ENCODE assay signal across 12 mouse cellular contexts in the genomic region with DNA sequence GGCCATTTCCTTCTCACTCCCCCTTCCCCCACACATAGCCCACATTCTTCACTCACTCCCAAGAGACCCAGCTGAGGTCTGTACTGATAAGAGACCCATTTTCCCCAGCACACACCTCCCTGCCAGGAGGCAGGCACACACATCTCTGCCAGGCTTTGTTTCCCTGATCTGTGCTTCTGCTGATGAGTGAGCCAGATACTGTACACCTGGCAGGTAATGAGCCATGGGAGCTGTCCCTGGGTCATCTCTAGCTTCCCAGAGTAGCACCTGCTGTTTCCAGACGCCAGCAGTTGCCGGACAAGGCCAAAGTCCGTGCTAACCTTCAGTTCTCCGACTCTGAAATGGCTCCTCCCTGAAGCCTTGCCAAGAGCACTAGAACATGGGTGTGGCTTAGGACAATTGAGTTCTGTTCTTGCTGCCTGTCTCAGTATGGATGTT. TPM values are rescaled to one million over a fixed set of nuclear protein-coding genes. Genes with fewer than 3 reads are reported as not detected.
A peak's percentile ranks its signal among the peaks of the same experiment; 100 is the strongest.
DNase-seq lines count a peak whose midpoint lies in the region; ATAC-seq and TF ChIP-seq lines count a peak whose summit lies in the region.
"Had no signal": no experiment of that assay in that cellular context is flagged by ENCODE, and none has a peak within 500 bp of the region (broad histone marks: within the 10 kb centered on the region; RNA-seq: fewer than 3 reads in every experiment).

No protein-coding gene starts in this region.

- no peaks in the 10 kb centered on the region for H3K27me3 ChIP-seq in liver, adult 2 months (ENCODE audit: control insufficient read depth, insufficient read depth, low read length)
- H3K27me3 ChIP-seq in heart, embryonic 15.5 days = no peaks in the 10 kb centered on the region
- no peaks in the 10 kb centered on the region for H3K27me3 ChIP-seq in stomach, postnatal 0 days (ENCODE audit: control insufficient read depth, insufficient read depth, low read length)
- H3K27me3 ChIP-seq in forebrain, embryonic 10.5 days (ENCODE audit: poor library complexity, severe bottlenecking) = no peaks in the 10 kb centered on the region
- no peaks in the 10 kb centered on the region for H3K27me3 ChIP-seq in hindbrain, postnatal 0 days (ENCODE audit: insufficient read depth, low read length)
- H3K27me3 ChIP-seq: embryonic facial prominence, embryonic 12.5 days; limb, embryonic 15.5 days had no signal

- H3K9ac ChIP-seq in liver, adult 2 months (ENCODE audit: low read depth, low read length) = no peak overlapping the region
- H3K9ac ChIP-seq in heart, embryonic 15.5 days = 0 out of 2 replicates have a peak overlapping the region, but pooled peaks have one; percentile 41
- H3K9ac ChIP-seq in stomach, postnatal 0 days (ENCODE audit: low read length) = no peak overlapping the region
- H3K9ac ChIP-seq in hindbrain, postnatal 0 days (replicated peaks; ENCODE audit: low read length) = no peak overlapping the region
- H3K9ac ChIP-seq: embryonic facial prominence, embryonic 12.5 days; limb, embryonic 15.5 days had no signal

- no peak for TF ChIP-seq CTCF in liver, adult 2 months (IDR thresholded peaks at IDR 0.05; ENCODE audit: low read depth, low read length)
- no peak for TF ChIP-seq CTCF in stomach, postnatal 0 days (IDR thresholded peaks at IDR 0.05; ENCODE audit: low read depth)
- no peak for TF ChIP-seq CTCF in hindbrain, postnatal 0 days (IDR thresholded peaks at IDR 0.05; ENCODE audit: low read depth)

- no peaks in the 10 kb centered on the region for H3K79me2 ChIP-seq in liver, adult 2 months (ENCODE audit: control insufficient read depth, insufficient read depth, low read length)

- no peak overlapping the region for H3K27ac ChIP-seq in liver, adult 2 months (replicated peaks; ENCODE audit: insufficient read depth, low read depth, low read length)
- peak overlapping the region; percentile 98 for H3K27ac ChIP-seq in heart, embryonic 15.5 days
- H3K27ac ChIP-seq in stomach, postnatal 0 days (replicated peaks) = peak overlapping the region; percentile 75
- H3K27ac ChIP-seq in forebrain, embryonic 10.5 days = no peak overlapping the region
- no peak overlapping the region for H3K27ac ChIP-seq in hindbrain, postnatal 0 days
- H3K27ac ChIP-seq: embryonic facial prominence, embryonic 12.5 days; limb, embryonic 15.5 days had no signal

- H3K36me3 ChIP-seq in liver, adult 2 months (ENCODE audit: control insufficient read depth, insufficient read depth, low read length) = peaks cover 34% of the 10 kb centered on the region
- peaks cover 50% of the 10 kb centered on the region for H3K36me3 ChIP-seq in heart, embryonic 15.5 days
- H3K36me3 ChIP-seq in stomach, postnatal 0 days (ENCODE audit: control insufficient read depth, insufficient read depth, low read length) = no peaks in the 10 kb centered on the region; the same call in 1 of the 2 replicates
- H3K36me3 ChIP-seq in forebrain, embryonic 10.5 days (replicated peaks) = no peaks in the 10 kb centered on the region
- no peaks in the 10 kb centered on the region for H3K36me3 ChIP-seq in hindbrain, postnatal 0 days (ENCODE audit: insufficient read depth, low read length)
- H3K36me3 ChIP-seq: embryonic facial prominence, embryonic 12.5 days; limb, embryonic 15.5 days had no signal

- DNase-seq in liver, adult 2 months (ENCODE audit: extremely low read depth, low read depth, low spot score) = peak; percentile 77
- no peak for DNase-seq in liver
- DNase-seq in kidney, postnatal 14 days = peak; percentile 32
- DNase-seq in stomach, postnatal 0 days (ENCODE audit: low spot score) = peak; percentile 77
- DNase-seq in forebrain, embryonic 10.5 days (ENCODE audit: extremely low spot score, low spot score) = no peak
- no peak for DNase-seq in hindbrain, postnatal 0 days (ENCODE audit: low spot score)
- no peak for DNase-seq in right cerebral cortex, adult 18-20 months
- DNase-seq: spleen, adult 18-20 months had no signal

- no peaks in the 10 kb centered on the region; the same call in 1 of the 2 replicates for H3K4me1 ChIP-seq in liver, adult 2 months (ENCODE audit: control insufficient read depth, insufficient read depth, low read length)
- peaks cover 15% of the 10 kb centered on the region for H3K4me1 ChIP-seq in heart, embryonic 15.5 days (replicated peaks)
- H3K4me1 ChIP-seq in stomach, postnatal 0 days (replicated peaks; ENCODE audit: control insufficient read depth, insufficient read depth) = 0 out of 2 replicates have a peak, but pooled peaks cover 2% of the 10 kb centered on the region
- H3K4me1 ChIP-seq in forebrain, embryonic 10.5 days = peaks cover 4% of the 10 kb centered on the region; the same call in 1 of the 2 replicates
- H3K4me1 ChIP-seq in hindbrain, postnatal 0 days (ENCODE audit: insufficient read depth, low read length) = no peaks in the 10 kb centered on the region
- H3K4me1 ChIP-seq: limb, embryonic 15.5 days had no signal

- no peak for TF ChIP-seq EP300 in stomach, postnatal 0 days (optimal IDR thresholded peaks at IDR 0.05)

- peak overlapping the region; percentile 57 for H3K4me2 ChIP-seq in heart, embryonic 15.5 days
- no peak overlapping the region for H3K4me2 ChIP-seq in stomach, postnatal 0 days (replicated peaks; ENCODE audit: low read depth)
- no peak overlapping the region for H3K4me2 ChIP-seq in hindbrain, postnatal 0 days (ENCODE audit: low read depth, low read length)
- H3K4me2 ChIP-seq: embryonic facial prominence, embryonic 12.5 days; limb, embryonic 15.5 days had no signal

- TF ChIP-seq POLR2A in liver, adult 2 months (IDR thresholded peaks at IDR 0.05; ENCODE audit: extremely low read depth, insufficient read depth, low read length) = no peak

- ATAC-seq in heart, embryonic 15.5 days (replicated peaks; ENCODE audit: insufficient number of reproducible peaks, insufficient read depth, low FRiP score, low read depth) = peak; percentile 95
- ATAC-seq in stomach, postnatal 0 days (ENCODE audit: low FRiP score, low TSS enrichment) = peak; percentile 90
- no peak for ATAC-seq in hindbrain, postnatal 0 days

- no peaks in the 10 kb centered on the region for H3K9me3 ChIP-seq in heart, embryonic 15.5 days (replicated peaks)
- H3K9me3 ChIP-seq in stomach, postnatal 0 days (ENCODE audit: control insufficient read depth, low read length) = no peaks in the 10 kb centered on the region
- H3K9me3 ChIP-seq in forebrain, embryonic 10.5 days = no peaks in the 10 kb centered on the region
- H3K9me3 ChIP-seq in hindbrain, postnatal 0 days (ENCODE audit: low read length) = no peaks in the 10 kb centered on the region
- H3K9me3 ChIP-seq: embryonic facial prominence, embryonic 12.5 days; limb, embryonic 15.5 days had no signal

- WGBS in liver, adult 2 months = 4% methylated on average over 4 of the region's 4 CpGs
- WGBS in heart, embryonic 15.5 days = 7% methylated on average over 4 of the region's 4 CpGs
- 12% methylated on average over 4 of the region's 4 CpGs for WGBS in stomach, postnatal 0 days
- 75% methylated on average over 4 of the region's 4 CpGs for WGBS in forebrain, embryonic 10.5 days
- WGBS in hindbrain, postnatal 0 days = 52% methylated on average over 4 of the region's 4 CpGs

- no peak overlapping the region for H3K4me3 ChIP-seq in liver, adult 2 months (ENCODE audit: insufficient read depth, low read depth, low read length)
- peak overlapping the region; percentile 16; the same call in 1 of the 2 replicates for H3K4me3 ChIP-seq in heart, embryonic 15.5 days
- H3K4me3 ChIP-seq in stomach, postnatal 0 days (ENCODE audit: low read depth, low read length) = no peak overlapping the region
- H3K4me3 ChIP-seq in forebrain, embryonic 10.5 days = no peak overlapping the region
- no peak overlapping the region for H3K4me3 ChIP-seq in hindbrain, postnatal 0 days (ENCODE audit: low read length)
- H3K4me3 ChIP-seq: embryonic facial prominence, embryonic 12.5 days; limb, embryonic 15.5 days; myocyte had no signal

RNA-seq across cellular contexts. Expression of a gene that starts 19.6 kb away (rescaled TPM):
- total RNA-seq in liver, adult 2 months (2014; rRNA removed) = 20.1 and 23.9 TPM in 2 replicates
- polyA plus RNA-seq in liver, adult 2 months (2012; rRNA removed) = 5.8 and 7.0 TPM in 2 replicates
- 35.1 and 35.2 TPM in 2 replicates for polyA plus RNA-seq in heart, embryonic 15.5 days (2015; fragmentation: Nextera tagmentation; extraction: Ambion mirVana)
- polyA plus RNA-seq in stomach, postnatal 0 days (2015; fragmentation: Nextera tagmentation; extraction: Ambion mirVana) = 36.1 and 36.5 TPM in 2 replicates
- 0.92 and 1.2 TPM in 2 replicates for polyA plus RNA-seq in forebrain, embryonic 10.5 days (2016; fragmentation: Nextera tagmentation; extraction: Ambion mirVana)
- total RNA-seq in hindbrain, postnatal 0 days (2014; rRNA removed) = 0.58 and 0.73 TPM in 2 replicates
- 0.28 and 0.35 TPM in 2 replicates for polyA plus RNA-seq in hindbrain, postnatal 0 days (2015; fragmentation: Nextera tagmentation; extraction: Ambion mirVana)
- polyA plus RNA-seq: myocyte had no signal

RNA-seq across cellular contexts. Expression of a gene that starts 34.0 kb away (rescaled TPM):
- 17.7 TPM in 2 replicates for total RNA-seq in liver, adult 2 months (2014; rRNA removed)
- polyA plus RNA-seq in liver, adult 2 months (2012; rRNA removed) = 12.8 and 15.8 TPM in 2 replicates
- 18.8 and 24.6 TPM in 2 replicates for polyA plus RNA-seq in heart, embryonic 15.5 days (2015; fragmentation: Nextera tagmentation; extraction: Ambion mirVana)
- polyA plus RNA-seq in stomach, postnatal 0 days (2015; fragmentation: Nextera tagmentation; extraction: Ambion mirVana) = 18.1 and 19.4 TPM in 2 replicates
- 39.0 and 40.0 TPM in 2 replicates for polyA plus RNA-seq in forebrain, embryonic 10.5 days (2016; fragmentation: Nextera tagmentation; extraction: Ambion mirVana)
- 7.8 and 10.4 TPM in 2 replicates for total RNA-seq in hindbrain, postnatal 0 days (2014; rRNA removed)
- polyA plus RNA-seq in hindbrain, postnatal 0 days (2015; fragmentation: Nextera tagmentation; extraction: Ambion mirVana) = 17.7 and 23.0 TPM in 2 replicates

Comparison
In these comparisons a context has a peak if more than half of its experiments do, and no peak if none do; other contexts are left out.
1. DNase-seq: peak in liver, adult 2 months (single experiment), kidney, postnatal 14 days (single experiment) and stomach, postnatal 0 days (single experiment); none in liver (single experiment), forebrain, embryonic 10.5 days (single experiment), hindbrain, postnatal 0 days (single experiment) and right cerebral cortex, adult 18-20 months (single experiment).
2. H3K27ac ChIP-seq: peak in heart, embryonic 15.5 days (single experiment) and stomach, postnatal 0 days (single experiment); none in liver, adult 2 months (single experiment), forebrain, embryonic 10.5 days (single experiment) and hindbrain, postnatal 0 days (single experiment).